Mouse (Mus musculus): ENCODE data around the gene Olfr65. TPM values are rescaled to one million over a fixed set of nuclear protein-coding genes. Genes with fewer than 3 reads are reported as not detected.

Gene Olfr65
- total RNA-seq, 2 experiments from 2014 or later: not detected

Other genes with a start within 250 kb of the Olfr65 start
Only the 30 nearest of the 34 such genes appear.
- not detected in 2 replicates for gene Olfr624, start 232.3 kb upstream of the Olfr65 start, total RNA-seq (2014; fragmentation: Nextera tagmentation)
- gene Olfr624, start 232.3 kb upstream of the Olfr65 start, total RNA-seq (2017): not detected in 2 replicates
- not detected in 2 replicates for gene Olfr625-ps1, start 220.8 kb upstream of the Olfr65 start, total RNA-seq (2014; fragmentation: Nextera tagmentation)
- gene Olfr625-ps1, start 220.8 kb upstream of the Olfr65 start, total RNA-seq (2017): not detected in 2 replicates
- not detected in 2 replicates for gene Olfr243, start 188.8 kb upstream of the Olfr65 start, total RNA-seq (2014; fragmentation: Nextera tagmentation)
- gene Olfr243, start 188.8 kb upstream of the Olfr65 start, total RNA-seq (2017): not detected in 2 replicates
- gene Olfr628, start 173.1 kb upstream of the Olfr65 start, total RNA-seq (2014; fragmentation: Nextera tagmentation): not detected in 2 replicates
- gene Olfr628, start 173.1 kb upstream of the Olfr65 start, total RNA-seq (2017): not detected in 2 replicates
- gene Olfr629, start 158.5 kb upstream of the Olfr65 start, total RNA-seq (2014; fragmentation: Nextera tagmentation): not detected in 2 replicates
- not detected in 2 replicates for gene Olfr629, start 158.5 kb upstream of the Olfr65 start, total RNA-seq (2017)
- not detected in 2 replicates for gene Olfr630, start 146.2 kb upstream of the Olfr65 start, total RNA-seq (2014; fragmentation: Nextera tagmentation)
- not detected in 2 replicates for gene Olfr630, start 146.2 kb upstream of the Olfr65 start, total RNA-seq (2017)
- not detected in 2 replicates for gene Olfr69, start 131.9 kb upstream of the Olfr65 start, total RNA-seq (2014; fragmentation: Nextera tagmentation)
- not detected in 2 replicates for gene Olfr69, start 131.9 kb upstream of the Olfr65 start, total RNA-seq (2017)
- not detected in 2 replicates for gene Olfr68, start 123.8 kb upstream of the Olfr65 start, total RNA-seq (2014; fragmentation: Nextera tagmentation)
- gene Olfr68, start 123.8 kb upstream of the Olfr65 start, total RNA-seq (2017): not detected in 2 replicates
- gene Olfr67, start 111.7 kb upstream of the Olfr65 start, total RNA-seq (2014; fragmentation: Nextera tagmentation): not detected in 2 replicates
- not detected in 2 replicates for gene Olfr67, start 111.7 kb upstream of the Olfr65 start, total RNA-seq (2017)
- gene Hbb-bt, start 89.5 kb upstream of the Olfr65 start, total RNA-seq (2014; fragmentation: Nextera tagmentation): 118 and 169 TPM in 2 replicates
- gene Hbb-bt, start 89.5 kb upstream of the Olfr65 start, total RNA-seq (2017): 10.7 and 57.4 TPM in 2 replicates
- gene Hbb-bs, start 75.4 kb upstream of the Olfr65 start, total RNA-seq (2014; fragmentation: Nextera tagmentation): 149 and 199 TPM in 2 replicates
- 20.1 and 148 TPM in 2 replicates for gene Hbb-bs, start 75.4 kb upstream of the Olfr65 start, total RNA-seq (2017)
- not detected in 2 replicates for gene Hbb-bh2, start 63.0 kb upstream of the Olfr65 start, total RNA-seq (2014; fragmentation: Nextera tagmentation)
- not detected in 2 replicates for gene Hbb-bh2, start 63.0 kb upstream of the Olfr65 start, total RNA-seq (2017)
- gene Hbb-bh1, start 60.3 kb upstream of the Olfr65 start, total RNA-seq (2014; fragmentation: Nextera tagmentation): not detected in 2 replicates
- gene Hbb-bh1, start 60.3 kb upstream of the Olfr65 start, total RNA-seq (2017): not detected in 2 replicates
- not detected in 2 replicates for gene Hbb-y, start 50.3 kb upstream of the Olfr65 start, total RNA-seq (2014; fragmentation: Nextera tagmentation)
- not detected in 2 replicates for gene Hbb-y, start 50.3 kb upstream of the Olfr65 start, total RNA-seq (2017)
- not detected in 2 replicates for gene Olfr66, start 17.2 kb upstream of the Olfr65 start, total RNA-seq (2014; fragmentation: Nextera tagmentation)
- gene Olfr66, start 17.2 kb upstream of the Olfr65 start, total RNA-seq (2017): not detected in 2 replicates
- not detected in 2 replicates for gene Olfr64, start 9.0 kb upstream of the Olfr65 start, total RNA-seq (2014; fragmentation: Nextera tagmentation)
- gene Olfr64, start 9.0 kb upstream of the Olfr65 start, total RNA-seq (2017): not detected in 2 replicates
- gene Olfr631, start 25.3 kb downstream of the Olfr65 start, total RNA-seq (2014; fragmentation: Nextera tagmentation): not detected in 2 replicates
- gene Olfr631, start 25.3 kb downstream of the Olfr65 start, total RNA-seq (2017): not detected in 2 replicates
- gene Olfr632, start 30.9 kb downstream of the Olfr65 start, total RNA-seq (2014; fragmentation: Nextera tagmentation): not detected in 2 replicates
- not detected in 2 replicates for gene Olfr632, start 30.9 kb downstream of the Olfr65 start, total RNA-seq (2017)
- gene Olfr633, start 41.0 kb downstream of the Olfr65 start, total RNA-seq (2014; fragmentation: Nextera tagmentation): not detected in 2 replicates
- not detected in 2 replicates for gene Olfr633, start 41.0 kb downstream of the Olfr65 start, total RNA-seq (2017)
- gene Olfr635, start 67.7 kb downstream of the Olfr65 start, total RNA-seq (2014; fragmentation: Nextera tagmentation): not detected in 2 replicates
- gene Olfr635, start 67.7 kb downstream of the Olfr65 start, total RNA-seq (2017): not detected in 2 replicates
- gene Olfr638, start 95.3 kb downstream of the Olfr65 start, total RNA-seq (2014; fragmentation: Nextera tagmentation): not detected in 2 replicates
- gene Olfr638, start 95.3 kb downstream of the Olfr65 start, total RNA-seq (2017): not detected in 2 replicates
- not detected in 2 replicates for gene Olfr639, start 113.8 kb downstream of the Olfr65 start, total RNA-seq (2014; fragmentation: Nextera tagmentation)
- not detected in 2 replicates for gene Olfr639, start 113.8 kb downstream of the Olfr65 start, total RNA-seq (2017)
- not detected in 2 replicates for gene Olfr640, start 122.1 kb downstream of the Olfr65 start, total RNA-seq (2014; fragmentation: Nextera tagmentation)
- not detected in 2 replicates for gene Olfr640, start 122.1 kb downstream of the Olfr65 start, total RNA-seq (2017)
- gene Olfr641, start 132.0 kb downstream of the Olfr65 start, total RNA-seq (2014; fragmentation: Nextera tagmentation): not detected in 2 replicates
- gene Olfr641, start 132.0 kb downstream of the Olfr65 start, total RNA-seq (2017): not detected in 2 replicates
- not detected in 2 replicates for gene Olfr642, start 149.2 kb downstream of the Olfr65 start, total RNA-seq (2014; fragmentation: Nextera tagmentation)
- not detected in 2 replicates for gene Olfr642, start 149.2 kb downstream of the Olfr65 start, total RNA-seq (2017)
- gene 4930516K23Rik, start 158.0 kb downstream of the Olfr65 start, total RNA-seq (2014; fragmentation: Nextera tagmentation): not detected in 2 replicates
- gene 4930516K23Rik, start 158.0 kb downstream of the Olfr65 start, total RNA-seq (2017): not detected in 2 replicates
- gene Olfr644, start 168.4 kb downstream of the Olfr65 start, total RNA-seq (2014; fragmentation: Nextera tagmentation): not detected in 2 replicates
- not detected in 2 replicates for gene Olfr644, start 168.4 kb downstream of the Olfr65 start, total RNA-seq (2017)
- gene Olfr645, start 182.0 kb downstream of the Olfr65 start, total RNA-seq (2014; fragmentation: Nextera tagmentation): not detected in 2 replicates
- gene Olfr645, start 182.0 kb downstream of the Olfr65 start, total RNA-seq (2017): not detected in 2 replicates
- gene Olfr646, start 201.4 kb downstream of the Olfr65 start, total RNA-seq (2014; fragmentation: Nextera tagmentation): not detected in 2 replicates
- gene Olfr646, start 201.4 kb downstream of the Olfr65 start, total RNA-seq (2017): not detected in 2 replicates
- not detected in 2 replicates for gene Ubqln5, start 226.3 kb downstream of the Olfr65 start, total RNA-seq (2014; fragmentation: Nextera tagmentation)
- not detected in 2 replicates for gene Ubqln5, start 226.3 kb downstream of the Olfr65 start, total RNA-seq (2017)

All from megakaryocyte-erythroid progenitor cell, adult 5-6 weeks (primary cell).